Mouse (Mus musculus) stomach, embryonic 15.5 days (tissue): Measurements from ENCODE around the gene Gm45521. TPM values are rescaled to one million over a fixed set of nuclear protein-coding genes. Genes with fewer than 3 reads are reported as not detected.

Experiments
- ATAC-seq: fragments of 200-750 bp; cut with Nextera tagmentation; 2 replicates; pipeline ENCODE4 v1.8.0; 2017; ENCODE audit warnings: low read depth, moderate number of reproducible peaks, moderate TSS enrichment; ENCODE audit not compliant: insufficient read depth, low FRiP score
- H3K27ac ChIP-seq: fragments of 300-500 bp; sonication (generic); 2 replicates; pipeline ENCODE4 v1.5.1; 2015; ENCODE audit warnings: mild to moderate bottlenecking, inconsistent platforms
- H3K27me3 ChIP-seq: fragments of 300-500 bp; sonication (generic); replicated peaks from 2 replicates; pipeline ENCODE4 v1.6.1; 2015; ENCODE audit warnings: inconsistent platforms
- H3K36me3 ChIP-seq: fragments of 300-500 bp; sonication (generic); 2 replicates; pipeline ENCODE4 v1.6.1; 2015; ENCODE audit warnings: inconsistent platforms
- H3K4me1 ChIP-seq: fragments of 300-500 bp; sonication (generic); 2 replicates; pipeline ENCODE4 v1.6.1; 2015; ENCODE audit warnings: inconsistent platforms
- H3K4me2 ChIP-seq: fragments of 300-500 bp; sonication (generic); 2 replicates; pipeline ENCODE4 v1.6.1; 2015; ENCODE audit warnings: mild to moderate bottlenecking, inconsistent platforms
- H3K4me3 ChIP-seq: fragments of 300-500 bp; sonication (generic); replicated peaks from 2 replicates; pipeline ENCODE4 v1.5.1; 2015; ENCODE audit warnings: inconsistent platforms
- H3K9ac ChIP-seq: fragments of 300-500 bp; sonication (generic); 2 replicates; pipeline ENCODE4 v1.6.1; 2015; ENCODE audit warnings: inconsistent platforms
- H3K9me3 ChIP-seq: fragments of 300-500 bp; sonication (generic); 2 replicates; pipeline ENCODE4 v1.6.1; 2016; ENCODE audit warnings: inconsistent platforms
- WGBS: fragments of 180-500 bp; shearing (Covaris S2); methylation state at CpG from one replicate; pipeline ENCODE4 v1.1.7; 2015; 5-methylcytosine and 5-hydroxymethylcytosine counted together
- polyA plus RNA-seq: library from polyadenylated mRNA; unstranded; fragments of >200 nt; fragmentation: Nextera tagmentation; extraction: Ambion mirVana; gene quantifications from 2 replicates; pipeline ENCODE4 v1.2.1, GENCODE M21; 2015

Gm45521 gene
- polyA plus RNA-seq, 1 experiment from 2014 or later: not detected

- Histone ChIP-seq H3K9me3 (no peaks in the 10 kb centered on the region), H3K4me3 (no peak overlapping the region), H3K4me1 (no peaks in the 10 kb centered on the region), H3K36me3 (peaks cover 38% of the 10 kb centered on the region), H3K9ac (no peak overlapping the region), H3K27ac (no peak overlapping the region), H3K27me3 (no peaks in the 10 kb centered on the region), H3K4me2 (no peak overlapping the region)
- 82% methylated on average over 7 of the region's 7 CpGs for WGBS
- ATAC-seq: no peak
Measured at GRCm38 (mm10) chr14:7934166-7934565, 22.9 kb upstream of the Gm45521 start.

GRCm38 (mm10) chr14:7937052-7937630, 19.9 kb upstream of the Gm45521 start:
- Histone ChIP-seq H3K4me3 (no peak overlapping the region), H3K27me3 (no peaks in the 10 kb centered on the region), H3K9ac (no peak overlapping the region), H3K4me2 (no peak overlapping the region), H3K9me3 (no peaks in the 10 kb centered on the region), H3K4me1 (no peaks in the 10 kb centered on the region), H3K27ac (no peak overlapping the region), H3K36me3 (peaks cover 29% of the 10 kb centered on the region)
- 30% methylated on average over 17 of the region's 17 CpGs for WGBS
- ATAC-seq: peak; percentile 20; the same call in 1 of the 2 replicates

- H3K4me3 ChIP-seq: no peak overlapping the region
- peaks cover 22% of the 10 kb centered on the region for H3K36me3 ChIP-seq
- no peak overlapping the region for H3K9ac ChIP-seq
- no peaks in the 10 kb centered on the region for H3K9me3 ChIP-seq
- no peaks in the 10 kb centered on the region for H3K27me3 ChIP-seq
- no peak for ATAC-seq
- 69% methylated on average over 19 of the region's 19 CpGs for WGBS
- 0 out of 2 replicates have a peak overlapping the region, but pooled peaks have one; percentile 7 for H3K27ac ChIP-seq
- H3K4me1 ChIP-seq: peaks cover 7% of the 10 kb centered on the region; the same call in 1 of the 2 replicates
- H3K4me2 ChIP-seq: no peak overlapping the region
Measured at GRCm38 (mm10) chr14:7938809-7939784, 18.0 kb upstream of the Gm45521 start.

GRCm38 (mm10) chr14:7941413-7941812, 15.7 kb upstream of the Gm45521 start:
- WGBS: 74% methylated on average over 5 of the region's 5 CpGs
- Histone ChIP-seq H3K4me3 (no peak overlapping the region), H3K4me2 (no peak overlapping the region), H3K9me3 (no peaks in the 10 kb centered on the region), H3K27ac (no peak overlapping the region), H3K36me3 (peaks cover 27% of the 10 kb centered on the region; the same call in 1 of the 2 replicates), H3K4me1 (peaks cover 11% of the 10 kb centered on the region; the same call in 1 of the 2 replicates), H3K9ac (no peak overlapping the region), H3K27me3 (no peaks in the 10 kb centered on the region)
- no peak for ATAC-seq

- WGBS: 67% methylated on average over 7 of the region's 7 CpGs
- H3K4me2 ChIP-seq: no peak overlapping the region
- peaks cover 11% of the 10 kb centered on the region; the same call in 1 of the 2 replicates for H3K4me1 ChIP-seq
- H3K27me3 ChIP-seq: no peaks in the 10 kb centered on the region
- no peaks in the 10 kb centered on the region for H3K9me3 ChIP-seq
- no peak overlapping the region for H3K9ac ChIP-seq
- peak overlapping the region; percentile 70 for H3K27ac ChIP-seq
- H3K4me3 ChIP-seq: no peak overlapping the region
- ATAC-seq: no peak
- peaks cover 27% of the 10 kb centered on the region for H3K36me3 ChIP-seq
Measured at GRCm38 (mm10) chr14:7943101-7943800, 13.8 kb upstream of the Gm45521 start.

DNA sequence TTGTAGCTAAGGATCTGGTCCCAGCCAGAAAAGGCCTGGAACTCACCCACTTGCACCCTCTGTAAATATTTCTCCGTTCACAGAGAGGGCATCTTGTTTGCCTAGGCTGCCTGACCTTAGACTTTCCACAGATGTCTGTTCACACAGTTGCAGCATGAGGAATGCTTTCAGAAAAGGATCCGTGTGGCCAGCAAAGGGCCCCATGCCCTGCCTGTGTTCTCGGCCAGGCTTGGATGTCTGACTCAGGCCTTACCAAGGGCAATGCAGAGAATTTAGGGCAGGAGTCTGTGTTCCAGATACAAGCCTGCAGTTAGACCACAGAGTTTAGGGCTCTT, 13.3 kb upstream of the Gm45521 start:
- H3K4me1 ChIP-seq: peaks cover 11% of the 10 kb centered on the region; the same call in 1 of the 2 replicates
- no peak overlapping the region for H3K4me3 ChIP-seq
- H3K27me3 ChIP-seq: no peaks in the 10 kb centered on the region
- no peak overlapping the region for H3K9ac ChIP-seq
- WGBS: 61% methylated on average over 3 of the region's 3 CpGs
- no peaks in the 10 kb centered on the region for H3K9me3 ChIP-seq
- H3K36me3 ChIP-seq: peaks cover 30% of the 10 kb centered on the region
- peak; percentile 42; the same call in 1 of the 2 replicates for ATAC-seq
- H3K27ac ChIP-seq: peak overlapping the region; percentile 70; the same call in 1 of the 2 replicates
- H3K4me2 ChIP-seq: no peak overlapping the region

- Histone ChIP-seq H3K9ac (no peak overlapping the region), H3K27ac (no peak overlapping the region), H3K9me3 (no peaks in the 10 kb centered on the region), H3K4me2 (no peak overlapping the region), H3K27me3 (no peaks in the 10 kb centered on the region), H3K36me3 (peaks cover 34% of the 10 kb centered on the region), H3K4me1 (peaks cover 11% of the 10 kb centered on the region; the same call in 1 of the 2 replicates), H3K4me3 (no peak overlapping the region)
- ATAC-seq: no peak
- WGBS: 49% methylated on average over 8 of the region's 8 CpGs
Measured at GRCm38 (mm10) chr14:7944349-7945039, 12.6 kb upstream of the Gm45521 start.

DNA sequence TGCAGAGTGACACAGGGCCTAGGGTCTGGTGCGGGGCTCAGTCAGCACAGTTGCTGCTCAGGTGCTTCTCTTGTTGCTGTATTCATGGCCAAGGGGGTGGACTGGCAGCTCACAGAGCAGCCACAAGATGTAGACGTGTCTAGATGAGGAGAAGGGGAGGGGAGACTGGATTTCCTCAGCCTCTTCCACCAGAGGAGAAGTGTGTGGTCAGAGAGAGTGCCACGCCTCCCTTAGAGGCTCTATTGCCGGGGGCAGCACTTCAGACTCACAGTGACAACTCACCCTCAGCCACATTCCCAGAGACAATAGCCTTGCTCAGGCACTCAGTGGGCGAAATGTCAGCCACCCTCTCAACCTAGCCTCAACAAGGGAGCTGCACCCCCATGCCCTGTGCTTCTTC, 11.8 kb upstream of the Gm45521 start:
- Histone ChIP-seq H3K4me3 (no peak overlapping the region), H3K4me1 (peaks cover 11% of the 10 kb centered on the region; the same call in 1 of the 2 replicates), H3K27me3 (no peaks in the 10 kb centered on the region), H3K27ac (no peak overlapping the region), H3K9ac (no peak overlapping the region), H3K9me3 (no peaks in the 10 kb centered on the region), H3K36me3 (peaks cover 32% of the 10 kb centered on the region), H3K4me2 (no peak overlapping the region)
- 67% methylated on average over 5 of the region's 5 CpGs for WGBS
- no peak for ATAC-seq

DNA sequence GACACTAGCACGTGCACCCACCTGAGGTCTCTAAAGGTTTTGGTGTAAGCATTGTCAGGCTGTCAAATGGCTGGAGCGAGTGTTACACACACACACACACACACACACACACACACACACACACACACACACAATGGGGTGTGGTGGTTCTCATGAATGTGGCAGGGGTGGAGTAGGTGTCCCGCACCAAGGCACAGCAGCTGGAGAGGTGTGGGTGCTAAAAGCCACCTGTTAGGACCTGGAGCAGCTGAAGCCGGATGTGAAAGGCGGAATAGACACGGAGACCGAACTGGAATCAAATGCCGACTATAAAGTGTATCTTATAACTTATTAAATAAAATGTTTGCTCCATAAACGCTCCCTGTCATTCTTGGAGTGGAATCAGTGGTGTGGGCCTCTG, 5.9 kb upstream of the Gm45521 start:
- no peak overlapping the region for H3K4me3 ChIP-seq
- no peak overlapping the region for H3K9ac ChIP-seq
- H3K4me1 ChIP-seq: peaks cover 14% of the 10 kb centered on the region; the same call in 1 of the 2 replicates
- 87% methylated on average over 9 of the region's 9 CpGs for WGBS
- no peak overlapping the region for H3K4me2 ChIP-seq
- no peak for ATAC-seq
- no peaks in the 10 kb centered on the region for H3K27me3 ChIP-seq
- H3K27ac ChIP-seq: no peak overlapping the region
- H3K9me3 ChIP-seq: no peaks in the 10 kb centered on the region
- H3K36me3 ChIP-seq: peaks cover 13% of the 10 kb centered on the region; the same call in 1 of the 2 replicates

- 13% methylated on average over 12 of the region's 12 CpGs for WGBS
- Histone ChIP-seq H3K36me3 (peaks cover 13% of the 10 kb centered on the region; the same call in 1 of the 2 replicates), H3K4me3 (no peak overlapping the region), H3K4me1 (peaks cover 17% of the 10 kb centered on the region; the same call in 1 of the 2 replicates), H3K27me3 (no peaks in the 10 kb centered on the region), H3K27ac (peak overlapping the region; percentile 83), H3K9ac (no peak overlapping the region), H3K4me2 (no peak overlapping the region), H3K9me3 (no peaks in the 10 kb centered on the region)
- peak; percentile 85 for ATAC-seq
Measured at GRCm38 (mm10) chr14:7952610-7953254, 4.4 kb upstream of the Gm45521 start.

GRCm38 (mm10) chr14:7954071-7954471, 3.0 kb upstream of the Gm45521 start:
- Histone ChIP-seq H3K9me3 (no peaks in the 10 kb centered on the region), H3K36me3 (0 out of 2 replicates have a peak, but pooled peaks cover 5% of the 10 kb centered on the region), H3K4me2 (0 out of 2 replicates have a peak overlapping the region, but pooled peaks have one; percentile 2), H3K9ac (no peak overlapping the region), H3K4me1 (peaks cover 17% of the 10 kb centered on the region; the same call in 1 of the 2 replicates), H3K4me3 (no peak overlapping the region), H3K27ac (peak overlapping the region; percentile 83), H3K27me3 (no peaks in the 10 kb centered on the region)
- ATAC-seq: peak; percentile 72
- 39% methylated on average over 6 of the region's 6 CpGs for WGBS
